In the genomic region with DNA sequence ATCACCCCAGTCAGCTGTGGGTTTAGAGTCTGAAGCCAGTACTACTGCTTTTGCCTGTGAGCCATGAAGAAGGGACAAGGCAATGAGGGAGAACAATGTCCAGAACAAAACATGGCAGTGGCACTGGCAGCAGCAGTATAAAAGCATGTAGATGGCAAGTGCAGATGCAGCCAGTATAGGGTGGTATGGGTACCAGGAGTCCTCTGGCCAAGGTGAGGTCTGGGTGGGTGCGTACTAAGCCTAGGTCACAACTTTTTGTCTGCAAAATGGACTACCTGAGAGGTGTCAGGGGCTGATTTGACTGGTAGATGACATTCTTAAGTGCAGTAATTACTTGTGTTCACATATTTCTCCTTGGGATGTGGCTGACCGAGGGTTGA, we compare ENCODE assay signal across 8 mouse cellular contexts. TPM values are rescaled to one million over a fixed set of nuclear protein-coding genes. Genes with fewer than 3 reads are reported as not detected.
DNase-seq lines count a peak whose midpoint lies in the region; ATAC-seq and TF ChIP-seq lines count a peak whose summit lies in the region.

No protein-coding gene starts in this region.

- no peak for TF ChIP-seq CTCF in ES-Bruce4 (IDR thresholded peaks at IDR 0.05; ENCODE audit: low read depth, low read length)
- no peak for TF ChIP-seq CTCF in forebrain, postnatal 0 days (IDR thresholded peaks at IDR 0.05; ENCODE audit: low read depth)
- no peak for TF ChIP-seq CTCF in liver, postnatal 0 days (IDR thresholded peaks at IDR 0.05; ENCODE audit: low read depth)

- no peaks in the 10 kb centered on the region for H3K27me3 ChIP-seq in heart, embryonic 10.5 days (ENCODE audit: insufficient read depth, poor library complexity, severe bottlenecking)
- no peaks in the 10 kb centered on the region for H3K27me3 ChIP-seq in ES-Bruce4 (ENCODE audit: control insufficient read depth, insufficient read depth, low read length, poor library complexity, severe bottlenecking)
- H3K27me3 ChIP-seq in forebrain, postnatal 0 days (ENCODE audit: insufficient read depth, low read length): no peaks in the 10 kb centered on the region
- no peaks in the 10 kb centered on the region for H3K27me3 ChIP-seq in liver, postnatal 0 days (ENCODE audit: insufficient read depth, low read length)

- H3K36me3 ChIP-seq in heart, embryonic 10.5 days: peaks cover 4% of the 10 kb centered on the region
- H3K36me3 ChIP-seq in ES-Bruce4 (ENCODE audit: control insufficient read depth, insufficient read depth, low read length, poor library complexity, severe bottlenecking): peaks cover under 1% of the 10 kb centered on the region; the same call in 1 of the 2 replicates
- peaks cover 3% of the 10 kb centered on the region for H3K36me3 ChIP-seq in forebrain, postnatal 0 days (ENCODE audit: insufficient read depth)
- peaks cover 3% of the 10 kb centered on the region; the same call in 1 of the 2 replicates for H3K36me3 ChIP-seq in liver, postnatal 0 days (replicated peaks; ENCODE audit: insufficient read depth, low read length)

- peak overlapping the region; percentile 91 for H3K4me3 ChIP-seq in heart, embryonic 10.5 days
- H3K4me3 ChIP-seq in ES-Bruce4 (ENCODE audit: low read depth, low read length): peak overlapping the region; percentile 38
- peak overlapping the region; percentile 95 for H3K4me3 ChIP-seq in forebrain, postnatal 0 days (ENCODE audit: low read depth, low read length)
- H3K4me3 ChIP-seq in liver, postnatal 0 days (ENCODE audit: low read depth, low read length): peak overlapping the region; percentile 83

- peak overlapping the region; percentile 31 for H3K9ac ChIP-seq in ES-Bruce4 (ENCODE audit: low read depth, poor library complexity, severe bottlenecking)
- H3K9ac ChIP-seq in forebrain, postnatal 0 days: 0 out of 2 replicates have a peak overlapping the region, but pooled peaks have one; percentile 93
- peak overlapping the region; percentile 96; the same call in 1 of the 2 replicates for H3K9ac ChIP-seq in liver, postnatal 0 days (replicated peaks)

- TF ChIP-seq POLR2A in ES-Bruce4 (IDR thresholded peaks at IDR 0.05; ENCODE audit: insufficient read depth, low read length): no peak

- 75% methylated on average over 2 of the region's 2 CpGs for WGBS in heart, embryonic 10.5 days
- WGBS in forebrain, postnatal 0 days: 75% methylated on average over 2 of the region's 2 CpGs
- WGBS in liver, postnatal 0 days (ENCODE audit: insufficient replicate concordance): 69% methylated on average over 2 of the region's 2 CpGs

- no peak for TF ChIP-seq EP300 in ES-Bruce4 (IDR thresholded peaks at IDR 0.05; ENCODE audit: insufficient read depth, low read depth, low read length)
- TF ChIP-seq EP300 in liver, postnatal 0 days (IDR thresholded peaks at IDR 0.05; ENCODE audit: low read depth): no peak

- peak overlapping the region; percentile 78 for H3K4me2 ChIP-seq in forebrain, postnatal 0 days (ENCODE audit: low read depth)
- peak overlapping the region; percentile 96 for H3K4me2 ChIP-seq in liver, postnatal 0 days (ENCODE audit: low read depth, low read length)

- peak overlapping the region; percentile 95 for H3K27ac ChIP-seq in heart, embryonic 10.5 days
- peak overlapping the region; percentile 18 for H3K27ac ChIP-seq in ES-Bruce4 (ENCODE audit: insufficient read depth, low read length)
- H3K27ac ChIP-seq in forebrain, postnatal 0 days (ENCODE audit: low read depth, low read length): peak overlapping the region; percentile 94; the same call in 1 of the 2 replicates
- peak overlapping the region; percentile 93; the same call in 1 of the 2 replicates for H3K27ac ChIP-seq in liver, postnatal 0 days (ENCODE audit: low read depth)

- no peaks in the 10 kb centered on the region for H3K9me3 ChIP-seq in heart, embryonic 10.5 days
- H3K9me3 ChIP-seq in ES-Bruce4 (replicated peaks; ENCODE audit: control insufficient read depth, insufficient read depth, low read length, poor library complexity, severe bottlenecking): no peaks in the 10 kb centered on the region
- no peaks in the 10 kb centered on the region for H3K9me3 ChIP-seq in forebrain, postnatal 0 days (ENCODE audit: low read length)
- H3K9me3 ChIP-seq in liver, postnatal 0 days (ENCODE audit: low read length): no peaks in the 10 kb centered on the region

- DNase-seq in heart, embryonic 10.5 days (ENCODE audit: low spot score): peak; percentile 73
- no peak for DNase-seq in heart, postnatal 14 days
- DNase-seq in forebrain, postnatal 0 days: no peak
- no peak for DNase-seq in liver, postnatal 0 days
- DNase-seq in retina, embryonic 14.5 days (ENCODE audit: low spot score): no peak
- DNase-seq in left cerebral cortex, adult 8-10 months (ENCODE audit: low spot score in 2 of 2): no peak

- H3K4me1 ChIP-seq in heart, embryonic 10.5 days: peaks cover 30% of the 10 kb centered on the region
- H3K4me1 ChIP-seq in ES-Bruce4 (ENCODE audit: control insufficient read depth, insufficient read depth, low read length): no peaks in the 10 kb centered on the region
- peaks cover 13% of the 10 kb centered on the region; the same call in 1 of the 2 replicates for H3K4me1 ChIP-seq in forebrain, postnatal 0 days (ENCODE audit: insufficient read depth)
- peaks cover 8% of the 10 kb centered on the region; the same call in 1 of the 2 replicates for H3K4me1 ChIP-seq in liver, postnatal 0 days (ENCODE audit: insufficient read depth)

- ATAC-seq in forebrain, postnatal 0 days: no peak
- ATAC-seq in liver, postnatal 0 days: no peak
- no peak for ATAC-seq in frontal cortex, adult (ENCODE audit: low TSS enrichment)

- intact Hi-C loops in heart, postnatal 14 days (cut with DNase I): loop anchor here (2.0 kb wide), 1 partner anchor 105 kb away; no protein-coding TSS in a partner anchor

RNA-seq across cellular contexts. Expression of gene Axin1, which starts 0.7 kb away (rescaled TPM):
- polyA plus RNA-seq in heart, embryonic 10.5 days (2016; fragmentation: Nextera tagmentation; extraction: Ambion mirVana): 5.5 and 7.0 TPM in 2 replicates
- 10 to 100 TPM; 16.1 to 16.9 TPM for total RNA-seq in heart, postnatal 14 days (2021)
- 40.5 and 41.0 TPM in 2 replicates for polyA plus RNA-seq in ES-Bruce4 (2011; ENCODE audit: insufficient read depth, insufficient read length, low read depth, missing spikeins)
- 33.7 and 47.6 TPM in 2 replicates for total RNA-seq in forebrain, postnatal 0 days (2014; rRNA removed)
- polyA plus RNA-seq in forebrain, postnatal 0 days (2015; fragmentation: Nextera tagmentation; extraction: Ambion mirVana): 15.1 and 15.3 TPM in 2 replicates
- polyA plus RNA-seq in liver, postnatal 0 days (2015; fragmentation: Nextera tagmentation; extraction: Ambion mirVana): 4.7 TPM in 2 replicates
- 10 to 100 TPM; 24.6 to 30.3 (median 28.2) TPM for total RNA-seq in left cerebral cortex, adult 8-10 months (2022)

RNA-seq across cellular contexts. Expression of gene Mrpl28, which starts 14.4 kb away (rescaled TPM):
- 273 and 284 TPM in 2 replicates for polyA plus RNA-seq in heart, embryonic 10.5 days (2016; fragmentation: Nextera tagmentation; extraction: Ambion mirVana)
- total RNA-seq in heart, postnatal 14 days (2021): 100 to 1,000 TPM; 100 to 115 TPM
- 97.6 and 105 TPM in 2 replicates for polyA plus RNA-seq in ES-Bruce4 (2011; ENCODE audit: insufficient read depth, insufficient read length, low read depth, missing spikeins)
- 116 and 166 TPM in 2 replicates for total RNA-seq in forebrain, postnatal 0 days (2014; rRNA removed)
- 182 and 189 TPM in 2 replicates for polyA plus RNA-seq in forebrain, postnatal 0 days (2015; fragmentation: Nextera tagmentation; extraction: Ambion mirVana)
- 81.9 and 85.9 TPM in 2 replicates for polyA plus RNA-seq in liver, postnatal 0 days (2015; fragmentation: Nextera tagmentation; extraction: Ambion mirVana)
- total RNA-seq in left cerebral cortex, adult 8-10 months (2022): 10 to 100 TPM; 61.0 to 74.7 (median 62.8) TPM

RNA-seq across cellular contexts. Expression of gene Tmem8, which starts 24.6 kb away (rescaled TPM):
- polyA plus RNA-seq in heart, embryonic 10.5 days (2016; fragmentation: Nextera tagmentation; extraction: Ambion mirVana): 0.71 and 1.2 TPM in 2 replicates
- 1 to 10 TPM; 1.2 to 1.9 TPM for total RNA-seq in heart, postnatal 14 days (2021)
- polyA plus RNA-seq in ES-Bruce4 (2011; ENCODE audit: insufficient read depth, insufficient read length, low read depth, missing spikeins): 15.6 and 16.5 TPM in 2 replicates
- total RNA-seq in forebrain, postnatal 0 days (2014; rRNA removed): 2.8 and 4.3 TPM in 2 replicates
- polyA plus RNA-seq in forebrain, postnatal 0 days (2015; fragmentation: Nextera tagmentation; extraction: Ambion mirVana): 2.4 and 2.5 TPM in 2 replicates
- 2.5 and 2.6 TPM in 2 replicates for polyA plus RNA-seq in liver, postnatal 0 days (2015; fragmentation: Nextera tagmentation; extraction: Ambion mirVana)
- total RNA-seq in left cerebral cortex, adult 8-10 months (2022): 10 to 100 TPM; 13.0 to 16.3 (median 15.4) TPM

RNA-seq across cellular contexts. Expression of gene Nme4, which starts 42.3 kb away (rescaled TPM):
- polyA plus RNA-seq in heart, embryonic 10.5 days (2016; fragmentation: Nextera tagmentation; extraction: Ambion mirVana): 115 and 137 TPM in 2 replicates
- 1 to 10 TPM; 3.1 to 3.6 TPM for total RNA-seq in heart, postnatal 14 days (2021)
- polyA plus RNA-seq in ES-Bruce4 (2011; ENCODE audit: insufficient read depth, insufficient read length, low read depth, missing spikeins): 110 and 115 TPM in 2 replicates
- total RNA-seq in forebrain, postnatal 0 days (2014; rRNA removed): 9.5 and 16.0 TPM in 2 replicates
- polyA plus RNA-seq in forebrain, postnatal 0 days (2015; fragmentation: Nextera tagmentation; extraction: Ambion mirVana): 11.4 and 12.9 TPM in 2 replicates
- 13.9 and 17.7 TPM in 2 replicates for polyA plus RNA-seq in liver, postnatal 0 days (2015; fragmentation: Nextera tagmentation; extraction: Ambion mirVana)
- 1 to 10 TPM; 2.9 to 5.5 (median 4.6) TPM for total RNA-seq in left cerebral cortex, adult 8-10 months (2022)

RNA-seq across cellular contexts. Expression of gene Decr2, which starts 47.6 kb away (rescaled TPM):
- 32.8 and 39.6 TPM in 2 replicates for polyA plus RNA-seq in heart, embryonic 10.5 days (2016; fragmentation: Nextera tagmentation; extraction: Ambion mirVana)
- total RNA-seq in heart, postnatal 14 days (2021): 10 to 100 TPM; 10.9 to 13.0 TPM
- 24.3 and 26.4 TPM in 2 replicates for polyA plus RNA-seq in ES-Bruce4 (2011; ENCODE audit: insufficient read depth, insufficient read length, low read depth, missing spikeins)
- total RNA-seq in forebrain, postnatal 0 days (2014; rRNA removed): 32.7 and 41.1 TPM in 2 replicates
- 29.5 and 35.3 TPM in 2 replicates for polyA plus RNA-seq in forebrain, postnatal 0 days (2015; fragmentation: Nextera tagmentation; extraction: Ambion mirVana)
- polyA plus RNA-seq in liver, postnatal 0 days (2015; fragmentation: Nextera tagmentation; extraction: Ambion mirVana): 142 and 151 TPM in 2 replicates
- 10 to 100 TPM; 29.1 to 35.8 (median 31.0) TPM for total RNA-seq in left cerebral cortex, adult 8-10 months (2022)

Comparison
In these comparisons a context has a peak if more than half of its experiments do, and no peak if none do; other contexts are left out.
1. H3K27ac ChIP-seq: peak in every context shown above with its lines; median percentile 95 in heart, embryonic 10.5 days; 94 in forebrain, postnatal 0 days; 93 in liver, postnatal 0 days; 18 in ES-Bruce4.
2. H3K4me3 ChIP-seq: peak in every context shown above with its lines; median percentile 95 in forebrain, postnatal 0 days; 91 in heart, embryonic 10.5 days; 83 in liver, postnatal 0 days; 38 in ES-Bruce4.
3. H3K9ac ChIP-seq: peak in every context shown above with its lines; median percentile 96 in liver, postnatal 0 days; 93 in forebrain, postnatal 0 days; 31 in ES-Bruce4.